Mouse (Mus musculus): ENCODE data around the gene Bub3.

DNA sequence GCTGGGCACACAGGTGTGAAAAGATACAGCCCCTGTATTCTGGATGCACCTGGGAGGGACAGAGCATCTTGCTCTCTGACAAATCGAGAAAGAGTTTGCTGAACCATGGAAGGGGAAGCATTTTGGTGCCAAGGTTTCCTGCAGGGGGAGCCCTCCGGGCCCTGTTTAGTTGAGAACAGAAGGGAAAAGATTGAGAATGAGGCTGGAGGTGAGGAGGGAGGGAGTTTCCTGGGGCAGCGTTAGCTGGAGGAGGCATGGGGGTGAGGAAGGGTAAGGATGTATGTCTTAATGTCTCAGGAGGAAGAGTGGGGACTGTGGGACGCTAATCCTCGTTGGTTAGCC is 38.4 kb downstream of the Bub3 start:
- TF ChIP-seq TAL1 (IDR thresholded peaks at IDR 0.05; ENCODE audit: low read length): no peak
- no peak for TF ChIP-seq GATA1 (IDR thresholded peaks at IDR 0.05; ENCODE audit: low read length)

Measured in erythroblast, embryonic 14.5 days (primary cell).